In the genomic region with DNA sequence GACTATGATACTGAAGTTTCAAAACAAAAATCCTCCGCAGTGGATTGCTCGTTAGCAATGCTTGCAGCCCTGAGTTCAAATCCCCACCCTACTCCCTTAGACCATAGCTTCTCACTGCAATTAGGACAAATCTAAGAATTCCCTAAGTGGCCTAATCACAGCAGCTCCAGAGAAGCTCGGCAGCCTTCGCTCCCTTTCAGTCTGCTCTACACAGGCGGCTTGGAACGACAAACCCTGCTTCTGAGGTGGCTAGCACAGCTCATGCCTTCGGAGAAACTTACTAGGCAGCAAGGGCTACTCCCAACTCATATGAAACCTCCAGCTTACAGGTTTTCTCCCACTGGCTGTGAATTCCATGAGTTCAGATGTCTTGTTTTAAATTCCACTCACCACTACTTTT, we compare ENCODE assay signal across 9 mouse cellular contexts. TPM values are rescaled to one million over a fixed set of nuclear protein-coding genes. Genes with fewer than 3 reads are reported as not detected.
A peak's percentile ranks its signal among the peaks of the same experiment; 100 is the strongest.
DNase-seq lines count a peak whose midpoint lies in the region; ATAC-seq and TF ChIP-seq lines count a peak whose summit lies in the region.
"Had no signal": no experiment of that assay in that cellular context is flagged by ENCODE, and none has a peak within 500 bp of the region (broad histone marks: within the 10 kb centered on the region; RNA-seq: fewer than 3 reads in every experiment).

No protein-coding gene starts in this region.

- no peak overlapping the region for H3K4me2 ChIP-seq in kidney, embryonic 14.5 days (replicated peaks; ENCODE audit: low read depth, low read length)
- no peak overlapping the region for H3K4me2 ChIP-seq in liver, embryonic 15.5 days

- peaks cover 28% of the 10 kb centered on the region for H3K4me1 ChIP-seq in kidney, embryonic 14.5 days (ENCODE audit: control insufficient read depth, insufficient read depth, low read length)
- H3K4me1 ChIP-seq in ES-Bruce4 (ENCODE audit: control insufficient read depth, insufficient read depth, low read length): peaks cover 1% of the 10 kb centered on the region
- H3K4me1 ChIP-seq in brown adipose tissue, adult 24 weeks (ENCODE audit: control insufficient read depth, insufficient read depth, insufficient read length, low read length): peaks cover 18% of the 10 kb centered on the region
- peaks cover 43% of the 10 kb centered on the region for H3K4me1 ChIP-seq in liver, embryonic 15.5 days (replicated peaks)

- H3K9ac ChIP-seq in kidney, embryonic 14.5 days (ENCODE audit: low read depth, low read length): 0 out of 2 replicates have a peak overlapping the region, but pooled peaks have one; percentile 18
- peak overlapping the region; percentile 98 for H3K9ac ChIP-seq in ES-Bruce4 (ENCODE audit: low read depth, poor library complexity, severe bottlenecking)
- H3K9ac ChIP-seq in liver, embryonic 15.5 days: no peak overlapping the region

- no peaks in the 10 kb centered on the region for H3K36me3 ChIP-seq in kidney, embryonic 14.5 days (ENCODE audit: control insufficient read depth, insufficient read depth, low read length)
- H3K36me3 ChIP-seq in ES-Bruce4 (ENCODE audit: control insufficient read depth, insufficient read depth, low read length, poor library complexity, severe bottlenecking): no peaks in the 10 kb centered on the region
- no peaks in the 10 kb centered on the region for H3K36me3 ChIP-seq in liver, embryonic 15.5 days (replicated peaks)

- 85% methylated on average over 7 of the region's 7 CpGs for WGBS in kidney, embryonic 14.5 days
- 78% methylated on average over 7 of the region's 7 CpGs for WGBS in liver, embryonic 15.5 days (ENCODE audit: insufficient replicate concordance)

- no peak for TF ChIP-seq CTCF in ES-Bruce4 (IDR thresholded peaks at IDR 0.05; ENCODE audit: low read depth, low read length)

- DNase-seq in kidney, postnatal 25 days: no peak
- no peak for DNase-seq in natural killer cell, adult 2 months (ENCODE audit: low spot score in 2 of 2)
- no peak for DNase-seq in B cell, adult 2 months
- DNase-seq: embryo, embryonic 11 days had no signal

- no peak for ATAC-seq in kidney, embryonic 14.5 days (ENCODE audit: low FRiP score, low TSS enrichment)
- ATAC-seq in liver, embryonic 15.5 days (ENCODE audit: insufficient read depth): no peak

- no peak overlapping the region for H3K4me3 ChIP-seq in kidney, embryonic 14.5 days (ENCODE audit: low read length)
- H3K4me3 ChIP-seq in ES-Bruce4 (ENCODE audit: low read depth, low read length): no peak overlapping the region
- H3K4me3 ChIP-seq in brown adipose tissue, adult 24 weeks (ENCODE audit: insufficient read depth, low read depth, low read length): no peak overlapping the region
- H3K4me3 ChIP-seq in liver, embryonic 15.5 days (replicated peaks): no peak overlapping the region

- H3K27me3 ChIP-seq in kidney, embryonic 14.5 days (ENCODE audit: control insufficient read depth, insufficient read depth, low read length): no peaks in the 10 kb centered on the region
- no peaks in the 10 kb centered on the region for H3K27me3 ChIP-seq in ES-Bruce4 (ENCODE audit: control insufficient read depth, insufficient read depth, low read length, poor library complexity, severe bottlenecking)
- H3K27me3 ChIP-seq in liver, embryonic 15.5 days: no peaks in the 10 kb centered on the region

- TF ChIP-seq POLR2A in ES-Bruce4 (IDR thresholded peaks at IDR 0.05; ENCODE audit: insufficient read depth, low read length): no peak

- no peaks in the 10 kb centered on the region for H3K9me3 ChIP-seq in kidney, embryonic 14.5 days (ENCODE audit: control insufficient read depth, low read length)
- no peaks in the 10 kb centered on the region for H3K9me3 ChIP-seq in ES-Bruce4 (replicated peaks; ENCODE audit: control insufficient read depth, insufficient read depth, low read length, poor library complexity, severe bottlenecking)
- no peaks in the 10 kb centered on the region for H3K9me3 ChIP-seq in liver, embryonic 15.5 days (replicated peaks)

- H3K27ac ChIP-seq in kidney, embryonic 14.5 days (ENCODE audit: low read depth, low read length): peak overlapping the region; percentile 100
- peak overlapping the region; percentile 39; the same call in 1 of the 2 replicates for H3K27ac ChIP-seq in ES-Bruce4 (ENCODE audit: insufficient read depth, low read length)
- peak overlapping the region; percentile 69; the same call in 1 of the 2 replicates for H3K27ac ChIP-seq in brown adipose tissue, adult 24 weeks (replicated peaks; ENCODE audit: low read depth, low read length)
- H3K27ac ChIP-seq in liver, embryonic 15.5 days (replicated peaks): peak overlapping the region; percentile 63

- TF ChIP-seq EP300 in ES-Bruce4 (IDR thresholded peaks at IDR 0.05; ENCODE audit: insufficient read depth, low read depth, low read length): no peak

RNA-seq across cellular contexts. Expression of gene Bicral, which starts 4.2 kb away (rescaled TPM):
- 2.6 and 5.2 TPM in 2 replicates for polyA plus RNA-seq in kidney, embryonic 14.5 days (2014; fragmentation: Nextera tagmentation; extraction: Ambion mirVana)
- 24.2 and 26.7 TPM in 2 replicates for polyA plus RNA-seq in ES-Bruce4 (2011; ENCODE audit: insufficient read depth, insufficient read length, low read depth, missing spikeins)
- 5.3 and 9.8 TPM in 2 replicates for polyA plus RNA-seq in brown adipose tissue, adult 24 weeks (2012; ENCODE audit: insufficient read depth, insufficient read length, missing spikeins)
- 2.6 and 2.9 TPM in 2 replicates for polyA plus RNA-seq in liver, embryonic 15.5 days (2015; fragmentation: Nextera tagmentation; extraction: Ambion mirVana)

RNA-seq across cellular contexts. Expression of gene Tbcc, which starts 36.4 kb away (rescaled TPM):
- polyA plus RNA-seq in kidney, embryonic 14.5 days (2014; fragmentation: Nextera tagmentation; extraction: Ambion mirVana): 71.0 and 82.1 TPM in 2 replicates
- polyA plus RNA-seq in ES-Bruce4 (2011; ENCODE audit: insufficient read depth, insufficient read length, low read depth, missing spikeins): 10.6 and 10.8 TPM in 2 replicates
- 10.1 TPM in 2 replicates for polyA plus RNA-seq in brown adipose tissue, adult 24 weeks (2012; ENCODE audit: insufficient read depth, insufficient read length, missing spikeins)
- polyA plus RNA-seq in liver, embryonic 15.5 days (2015; fragmentation: Nextera tagmentation; extraction: Ambion mirVana): 20.9 and 23.2 TPM in 2 replicates

RNA-seq across cellular contexts. Expression of gene Prph2, which starts 56.2 kb away (rescaled TPM):
- polyA plus RNA-seq in kidney, embryonic 14.5 days (2014; fragmentation: Nextera tagmentation; extraction: Ambion mirVana): 0.18 and 0.26 TPM in 2 replicates
- not detected in 2 replicates for polyA plus RNA-seq in ES-Bruce4 (2011; ENCODE audit: insufficient read depth, insufficient read length, low read depth, missing spikeins)
- not detected in 2 replicates for polyA plus RNA-seq in brown adipose tissue, adult 24 weeks (2012; ENCODE audit: insufficient read depth, insufficient read length, missing spikeins)
- not detected in 2 replicates for polyA plus RNA-seq in liver, embryonic 15.5 days (2015; fragmentation: Nextera tagmentation; extraction: Ambion mirVana)
- polyA plus RNA-seq: small intestine, adult 2 months had no signal

Comparison
In these comparisons a context has a peak if more than half of its experiments do, and no peak if none do; other contexts are left out.
1. H3K27ac ChIP-seq: peak in every context shown above with its lines; median percentile 100 in kidney, embryonic 14.5 days; 69 in brown adipose tissue, adult 24 weeks; 63 in liver, embryonic 15.5 days; 39 in ES-Bruce4.